Mouse (Mus musculus): Measurements from ENCODE around the gene Gdf1. TPM values are rescaled to one million over a fixed set of nuclear protein-coding genes. Genes with fewer than 3 reads are reported as not detected.

Gene Gdf1
- polyA plus RNA-seq, 1 experiment from 2014 or later, result 5.1 TPM

DNA sequence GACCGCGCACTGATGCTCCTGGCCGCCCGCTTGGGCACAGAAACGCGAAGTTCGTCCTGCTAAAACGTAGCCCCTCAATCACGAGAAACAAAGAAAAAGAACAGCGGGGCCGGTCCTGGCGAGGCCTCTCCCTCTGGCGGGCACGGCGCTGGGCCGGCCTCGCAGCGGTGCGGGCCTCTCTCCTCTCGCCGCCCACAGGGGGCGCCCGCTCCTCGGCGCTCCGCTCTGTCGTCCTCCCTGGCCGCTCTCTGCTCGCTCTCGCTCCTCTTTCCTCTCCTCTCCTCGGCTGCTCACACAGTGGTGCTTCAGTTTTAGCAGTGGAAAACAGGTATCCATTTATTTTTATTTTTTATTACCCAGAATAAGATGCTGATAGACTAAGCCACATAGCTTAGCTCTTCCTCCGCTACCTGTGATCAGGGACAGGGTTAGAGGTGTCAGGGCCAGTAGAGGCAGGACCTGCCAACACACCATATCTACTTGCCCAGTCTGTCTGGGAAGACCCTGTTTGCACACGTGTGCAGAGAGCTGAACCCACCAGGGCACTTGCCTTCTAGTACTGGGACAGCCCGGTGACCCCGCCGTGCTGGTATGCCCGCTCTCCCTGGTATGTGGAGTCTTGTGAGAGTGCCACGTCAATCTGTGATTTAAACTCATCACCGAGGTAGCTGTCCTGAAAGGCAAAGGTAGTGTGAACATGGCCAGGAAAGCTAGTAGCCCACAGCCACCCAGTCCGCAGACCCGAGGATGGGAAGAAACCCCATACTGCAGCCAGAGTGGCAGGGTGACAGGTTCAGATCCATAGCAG is 2.7 kb downstream of the Gdf1 start:
- H3K27ac ChIP-seq (replicated peaks), result peak overlapping the region; percentile 55
- peaks cover 28% of the 10 kb centered on the region for H3K4me1 ChIP-seq
- H3K27me3 ChIP-seq, result no peaks in the 10 kb centered on the region
- WGBS, result 22% methylated on average over 41 of the region's 41 CpGs
- peak overlapping the region; percentile 47; the same call in 1 of the 2 replicates for H3K9ac ChIP-seq (replicated peaks)
- H3K4me3 ChIP-seq, result peak overlapping the region; percentile 14; the same call in 1 of the 2 replicates
- H3K4me2 ChIP-seq (replicated peaks), result peak overlapping the region; percentile 20; the same call in 1 of the 2 replicates
- H3K36me3 ChIP-seq, result peaks cover 71% of the 10 kb centered on the region
- ATAC-seq (replicated peaks), result peak; percentile 75
- H3K9me3 ChIP-seq, result no peaks in the 10 kb centered on the region

GRCm38 (mm10) chr8:70332878-70333202 is 3.2 kb downstream of the Gdf1 start:
- Histone ChIP-seq H3K4me3 (no peak overlapping the region), H3K27me3 (no peaks in the 10 kb centered on the region), H3K27ac (replicated peaks) (no peak overlapping the region), H3K4me1 (peaks cover 28% of the 10 kb centered on the region), H3K9me3 (no peaks in the 10 kb centered on the region), H3K4me2 (replicated peaks) (no peak overlapping the region), H3K36me3 (peaks cover 71% of the 10 kb centered on the region), H3K9ac (replicated peaks) (no peak overlapping the region)
- ATAC-seq (replicated peaks), result peak; percentile 0; the same call in 1 of the 2 replicates
- 92% methylated on average over 6 of the region's 6 CpGs for WGBS

DNA sequence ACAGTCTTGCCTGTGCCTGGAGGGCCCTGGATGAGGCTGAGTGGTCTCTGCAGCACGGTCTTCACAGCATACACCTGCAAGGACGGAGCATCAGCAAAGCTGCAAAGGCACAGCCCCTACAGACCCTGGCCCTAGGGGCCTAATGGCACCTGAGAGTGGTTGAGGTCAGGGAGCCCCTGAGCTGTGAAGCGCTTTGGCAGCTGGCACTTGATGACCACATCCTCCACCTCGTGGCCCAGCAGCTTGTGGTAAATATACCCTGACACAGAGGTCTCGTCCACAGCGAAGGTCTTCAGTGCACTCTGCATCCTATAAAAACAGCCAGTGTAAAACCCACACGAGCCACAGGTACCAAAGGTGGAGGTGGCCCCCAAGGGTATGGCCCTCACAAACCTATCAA is 9.3 kb downstream of the Gdf1 start:
- 93% methylated on average over 7 of the region's 7 CpGs for WGBS
- Histone ChIP-seq H3K9ac (replicated peaks) (no peak overlapping the region), H3K27ac (replicated peaks) (no peak overlapping the region), H3K27me3 (no peaks in the 10 kb centered on the region), H3K9me3 (no peaks in the 10 kb centered on the region), H3K4me1 (peaks cover 12% of the 10 kb centered on the region), H3K4me3 (no peak overlapping the region), H3K36me3 (peaks cover 94% of the 10 kb centered on the region), H3K4me2 (replicated peaks) (no peak overlapping the region)
- no peak for ATAC-seq (replicated peaks)

DNA sequence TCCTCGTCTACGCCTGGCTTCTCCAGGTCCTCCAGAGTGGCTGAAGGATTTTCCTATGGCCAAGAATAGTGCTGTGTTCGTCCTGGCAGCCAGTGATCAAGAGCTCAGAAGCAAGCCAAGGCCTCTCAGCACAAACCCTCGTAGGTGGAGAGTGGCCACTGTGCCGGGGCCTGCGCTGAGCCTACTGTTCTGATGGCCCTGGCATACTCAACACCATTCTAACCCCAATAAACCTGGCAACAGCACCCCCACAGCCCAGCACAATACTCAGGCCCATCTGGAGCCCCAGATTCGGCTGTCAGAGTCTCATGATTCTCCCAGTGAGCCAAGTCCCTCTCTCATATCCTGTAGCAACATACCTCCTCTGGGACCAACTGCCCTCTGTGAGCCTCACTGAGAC is 11.0 kb downstream of the Gdf1 start:
- Histone ChIP-seq H3K4me1 (peaks cover 14% of the 10 kb centered on the region), H3K9me3 (no peaks in the 10 kb centered on the region), H3K4me3 (no peak overlapping the region), H3K27me3 (no peaks in the 10 kb centered on the region), H3K27ac (replicated peaks) (no peak overlapping the region), H3K4me2 (replicated peaks) (no peak overlapping the region), H3K9ac (replicated peaks) (no peak overlapping the region), H3K36me3 (peaks cover 76% of the 10 kb centered on the region)
- WGBS, result 88% methylated on average over 7 of the region's 7 CpGs
- no peak for ATAC-seq (replicated peaks)

- no peak overlapping the region for H3K4me3 ChIP-seq
- peaks cover 63% of the 10 kb centered on the region for H3K36me3 ChIP-seq
- 91% methylated on average over 14 of the region's 14 CpGs for WGBS
These were observed 12.4 kb downstream of the Gdf1 start for GRCm38 (mm10) chr8:70342007-70342406.

DNA sequence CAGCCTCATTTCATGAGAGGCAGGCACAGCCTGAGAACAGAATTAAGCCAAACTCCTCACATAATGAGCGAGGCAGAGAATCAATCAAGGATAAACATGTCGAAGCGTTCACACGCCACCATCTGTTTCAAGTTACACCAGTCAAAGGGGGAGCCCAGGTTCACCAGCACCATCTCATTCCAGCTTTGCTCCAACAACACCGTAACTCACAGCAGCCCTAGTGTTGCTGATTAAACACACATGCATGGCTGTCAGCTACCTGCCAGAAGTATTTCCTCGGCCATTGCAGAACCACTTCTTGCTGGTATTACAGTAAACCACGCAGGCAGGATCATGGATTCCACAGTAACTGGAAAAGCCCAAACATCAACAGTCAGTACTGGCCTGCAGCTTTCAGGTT is 13.5 kb downstream of the Gdf1 start:
- no peaks in the 10 kb centered on the region for H3K27me3 ChIP-seq
- peak overlapping the region; percentile 18; the same call in 1 of the 2 replicates for H3K27ac ChIP-seq (replicated peaks)
- WGBS, result 71% methylated on average over 7 of the region's 7 CpGs

More at GRCm38 (mm10) chr8:70342007-70342406, 12.4 kb downstream of the Gdf1 start:
- Histone ChIP-seq H3K27ac (replicated peaks) (no peak overlapping the region), H3K27me3 (no peaks in the 10 kb centered on the region), H3K4me2 (replicated peaks) (no peak overlapping the region), H3K4me1 (peaks cover 14% of the 10 kb centered on the region), H3K9me3 (no peaks in the 10 kb centered on the region), H3K9ac (replicated peaks) (no peak overlapping the region)
- no peak for ATAC-seq (replicated peaks)

DNA sequence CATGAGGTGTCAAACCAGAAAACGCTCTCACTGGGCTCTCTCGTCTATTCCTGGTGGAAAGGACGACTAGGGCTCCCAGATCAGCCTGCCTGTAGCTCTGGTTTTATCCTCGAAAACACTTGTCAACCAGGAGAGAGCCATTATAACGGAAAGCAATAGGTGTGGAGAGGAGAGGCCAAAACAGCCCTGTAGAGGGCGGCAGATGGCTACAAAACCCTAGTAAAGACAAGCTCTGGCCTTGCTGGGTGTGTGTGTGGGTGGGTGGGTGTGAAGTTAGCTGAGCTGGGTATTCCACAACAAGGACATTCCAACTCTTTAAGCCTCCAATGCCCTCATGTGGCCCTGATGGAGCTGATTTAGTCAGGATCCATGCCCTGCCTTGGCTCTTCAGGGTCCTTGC is 14.1 kb downstream of the Gdf1 start:
- Histone ChIP-seq H3K9me3 (no peaks in the 10 kb centered on the region), H3K4me3 (no peak overlapping the region), H3K27ac (replicated peaks) (0 out of 2 replicates have a peak overlapping the region, but pooled peaks have one; percentile 18), H3K4me2 (replicated peaks) (no peak overlapping the region), H3K9ac (replicated peaks) (no peak overlapping the region; the same call in 1 of the 2 replicates), H3K4me1 (peaks cover 24% of the 10 kb centered on the region), H3K27me3 (no peaks in the 10 kb centered on the region), H3K36me3 (peaks cover 46% of the 10 kb centered on the region)
- 62% methylated on average over 6 of the region's 6 CpGs for WGBS
- peak; percentile 46; the same call in 1 of the 2 replicates for ATAC-seq (replicated peaks)

More for the DNA sequence above, 13.5 kb downstream of the Gdf1 start:
- Histone ChIP-seq H3K9me3 (no peaks in the 10 kb centered on the region), H3K4me3 (no peak overlapping the region), H3K36me3 (peaks cover 52% of the 10 kb centered on the region), H3K9ac (replicated peaks) (no peak overlapping the region; the same call in 1 of the 2 replicates), H3K4me1 (peaks cover 19% of the 10 kb centered on the region), H3K4me2 (replicated peaks) (no peak overlapping the region)
- no peak for ATAC-seq (replicated peaks)

DNA sequence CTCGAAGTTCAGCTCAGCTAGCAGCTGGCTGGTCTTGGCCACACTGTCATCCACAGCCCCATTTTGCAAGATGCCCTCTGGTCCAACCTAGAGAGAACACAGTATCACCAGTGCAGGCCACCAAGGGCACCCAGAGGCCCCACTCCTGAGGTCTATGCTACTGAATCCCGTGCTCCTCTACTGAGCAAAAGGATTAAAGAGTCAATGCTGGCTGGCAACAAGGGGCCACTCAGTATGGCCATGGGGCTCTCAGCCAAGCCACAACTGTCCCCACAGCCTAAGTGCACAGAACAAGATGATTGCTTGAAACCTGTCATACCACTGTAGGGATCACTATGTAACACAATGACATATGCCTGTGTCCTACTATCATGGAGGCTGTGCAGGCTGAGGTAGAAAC is 14.7 kb downstream of the Gdf1 start:
- no peaks in the 10 kb centered on the region for H3K27me3 ChIP-seq
- H3K36me3 ChIP-seq, result peaks cover 41% of the 10 kb centered on the region
- H3K4me3 ChIP-seq, result no peak overlapping the region
- no peak overlapping the region for H3K9ac ChIP-seq (replicated peaks)
- no peak for ATAC-seq (replicated peaks)
- H3K27ac ChIP-seq (replicated peaks), result no peak overlapping the region
- H3K9me3 ChIP-seq, result no peaks in the 10 kb centered on the region
- H3K4me1 ChIP-seq, result peaks cover 24% of the 10 kb centered on the region
- no peak overlapping the region for H3K4me2 ChIP-seq (replicated peaks)
- WGBS, result 88% methylated on average over 2 of the region's 2 CpGs

GRCm38 (mm10) chr8:70347443-70347842 is 17.8 kb downstream of the Gdf1 start:
- H3K4me1 ChIP-seq, result peaks cover 55% of the 10 kb centered on the region
- no peak overlapping the region for H3K9ac ChIP-seq (replicated peaks)

DNA sequence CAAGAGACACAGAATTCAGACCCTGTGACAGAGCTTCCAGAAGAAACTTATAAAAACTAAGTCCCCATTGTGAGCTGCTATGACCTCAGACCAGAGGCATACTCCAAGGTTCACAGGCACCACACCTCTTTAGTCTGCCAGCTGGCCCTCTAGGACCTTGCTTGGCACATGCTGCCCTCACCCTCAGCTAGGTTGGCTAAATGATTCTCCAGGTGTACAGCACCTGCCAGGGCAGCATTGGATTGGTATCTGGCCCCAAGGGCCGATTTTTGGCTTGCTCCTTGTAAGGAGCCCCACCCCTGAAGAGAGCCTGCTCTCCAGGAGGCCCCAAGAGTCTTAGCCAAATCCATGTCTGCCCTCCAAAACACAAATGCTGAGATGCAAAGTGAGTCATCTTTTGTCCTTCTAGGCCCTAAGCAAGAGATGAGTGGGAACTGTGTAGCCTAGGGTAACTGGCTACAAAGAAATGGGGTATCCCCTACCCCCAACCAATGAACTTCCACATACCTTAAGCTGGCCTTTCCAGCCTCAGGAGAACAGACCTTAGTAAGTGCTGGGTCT is 18.3 kb downstream of the Gdf1 start:
- no peak for ATAC-seq (replicated peaks)
- Histone ChIP-seq H3K27me3 (no peaks in the 10 kb centered on the region), H3K27ac (replicated peaks) (no peak overlapping the region), H3K9ac (replicated peaks) (no peak overlapping the region), H3K4me3 (no peak overlapping the region), H3K4me1 (peaks cover 51% of the 10 kb centered on the region), H3K9me3 (no peaks in the 10 kb centered on the region), H3K4me2 (replicated peaks) (no peak overlapping the region), H3K36me3 (peaks cover 5% of the 10 kb centered on the region)
- 95% methylated on average over 1 of the region's 1 CpGs for WGBS

More at GRCm38 (mm10) chr8:70347443-70347842, 17.8 kb downstream of the Gdf1 start:
- Histone ChIP-seq H3K4me3 (no peak overlapping the region), H3K4me2 (replicated peaks) (no peak overlapping the region), H3K9me3 (no peaks in the 10 kb centered on the region), H3K27ac (replicated peaks) (no peak overlapping the region), H3K27me3 (no peaks in the 10 kb centered on the region), H3K36me3 (peaks cover 10% of the 10 kb centered on the region)
- WGBS, result 86% methylated on average over 4 of the region's 4 CpGs
- no peak for ATAC-seq (replicated peaks)

GRCm38 (mm10) chr8:70351035-70351999 is 21.7 kb downstream of the Gdf1 start:
- Histone ChIP-seq H3K27ac (replicated peaks) (no peak overlapping the region), H3K9ac (replicated peaks) (peak overlapping the region; percentile 90), H3K4me1 (peaks cover 50% of the 10 kb centered on the region), H3K4me3 (peak overlapping the region; percentile 100), H3K36me3 (no peaks in the 10 kb centered on the region), H3K4me2 (replicated peaks) (peak overlapping the region; percentile 95), H3K9me3 (no peaks in the 10 kb centered on the region), H3K27me3 (no peaks in the 10 kb centered on the region)
- WGBS, result 44% methylated on average over 15 of the region's 15 CpGs
- no peak for ATAC-seq (replicated peaks)

All from forebrain, embryonic 15.5 days (tissue).